Mouse (Mus musculus) adrenal gland, postnatal 14 days (tissue): ENCODE data around the gene Xpnpep1. TPM values are rescaled to one million over a fixed set of nuclear protein-coding genes. Genes with fewer than 3 reads are reported as not detected.
A peak's percentile ranks its signal among the peaks of the same experiment; 100 is the strongest.

ENCODE experiments used
- DNase-seq: peaks from one replicate; pipeline ENCODE4 v3.0.0; 2021; ENCODE audit warnings: mixed read lengths
- total RNA-seq: library from RNA; stranded (reverse); gene quantifications from 2 replicates; pipeline ENCODE4 v1.2.3, GENCODE M21; 2021

Gene Xpnpep1
- total RNA-seq, 1 experiment from 2014 or later: 104 TPM

DNA sequence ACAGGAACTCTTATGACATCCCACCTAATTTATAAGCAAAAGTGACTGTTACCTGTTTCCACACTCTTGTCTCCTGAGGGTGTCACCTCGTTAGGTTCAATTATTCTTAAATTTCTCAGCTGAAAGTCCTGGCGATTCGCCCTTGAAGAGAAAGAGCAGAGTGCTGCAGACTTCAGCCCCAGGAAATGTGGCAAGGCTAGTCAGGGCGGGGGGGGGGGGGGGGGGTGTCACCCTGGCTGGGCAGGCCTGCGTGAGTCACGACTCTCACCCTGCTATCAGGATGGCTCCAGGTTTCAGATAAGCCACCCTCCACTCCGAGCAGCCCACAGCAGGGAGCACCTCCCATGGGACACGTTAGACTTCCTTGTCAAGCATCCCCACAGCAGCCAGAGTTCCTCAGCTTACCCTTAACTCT, 8.1 kb downstream of the Xpnpep1 start:
- DNase-seq: peak; percentile 40

DNA sequence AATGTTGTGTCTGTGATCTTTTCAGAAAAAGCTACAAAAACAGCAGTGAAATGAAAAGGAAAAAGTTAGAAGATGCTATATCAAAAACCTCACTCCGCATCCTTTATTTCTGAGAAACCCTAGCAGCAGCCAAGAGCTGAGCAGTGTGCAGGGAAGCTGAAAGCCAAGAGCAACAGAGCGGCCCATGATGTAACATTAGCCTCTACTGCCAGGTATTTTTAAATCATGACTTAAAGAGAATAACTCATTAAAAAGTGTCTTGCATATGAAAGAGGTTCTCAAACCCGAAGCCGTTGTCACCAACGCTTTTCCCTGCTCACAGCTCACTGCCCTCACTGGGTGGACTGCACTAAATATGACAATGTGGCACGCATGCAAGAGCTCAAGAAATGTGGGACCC, 9.7 kb downstream of the Xpnpep1 start:
- no peak for DNase-seq

DNA sequence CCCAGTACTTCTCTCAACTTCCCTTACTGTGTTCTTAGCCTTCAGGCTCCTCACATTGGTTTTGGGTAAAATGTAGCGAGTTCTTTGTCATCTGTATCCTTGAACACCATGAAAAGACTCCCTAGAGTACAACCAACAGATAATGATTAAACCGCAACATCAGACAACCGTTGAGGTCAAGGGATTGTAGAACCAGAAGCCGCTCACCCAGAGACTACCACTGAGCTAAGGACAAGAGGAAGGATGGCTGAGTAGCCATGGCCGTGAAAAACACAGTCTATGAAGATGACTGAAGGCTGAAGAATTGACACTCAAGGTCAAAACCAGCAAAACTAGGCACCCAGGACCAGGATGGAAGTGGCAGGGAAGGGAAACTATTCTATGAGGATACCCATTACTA, 10.3 kb downstream of the Xpnpep1 start:
- no peak for DNase-seq

DNA sequence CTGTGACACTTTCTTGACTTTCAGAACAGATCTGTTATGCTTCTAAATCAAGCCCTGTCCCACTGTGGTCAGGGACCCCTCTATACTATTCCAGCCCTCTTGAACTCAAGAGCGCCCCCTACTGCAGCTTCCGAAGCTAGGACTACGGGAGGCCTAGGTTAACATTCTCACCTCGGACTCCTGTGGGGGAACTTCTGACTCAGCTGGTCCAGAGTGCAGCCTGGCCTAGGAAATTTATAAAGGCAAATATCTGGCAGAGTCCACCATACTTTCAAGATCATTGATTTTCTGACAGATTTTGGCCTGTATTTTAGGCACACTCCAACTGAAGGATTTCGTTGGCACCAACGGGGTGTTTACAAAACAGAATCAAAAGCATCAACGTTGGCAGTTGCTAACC, 11.0 kb downstream of the Xpnpep1 start:
- DNase-seq: no peak

DNA sequence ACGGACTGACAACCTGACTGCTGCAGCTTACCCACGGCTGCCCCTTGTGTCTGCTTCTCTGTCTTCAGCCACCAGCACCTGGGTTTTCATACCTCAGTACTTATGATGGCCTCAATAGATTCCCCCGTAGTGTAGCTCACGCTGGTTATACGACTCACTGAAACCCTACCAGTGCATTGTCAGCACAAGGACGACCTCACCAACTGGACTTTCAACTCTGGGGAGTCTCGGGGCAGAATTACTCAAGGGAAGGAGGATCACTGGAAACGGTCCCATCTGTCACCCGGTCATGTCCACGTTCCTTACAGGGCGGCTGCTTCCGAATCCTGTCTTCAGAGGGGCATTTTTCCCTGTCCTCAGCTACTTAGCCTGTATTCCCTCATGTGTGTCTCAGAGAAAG, 11.8 kb downstream of the Xpnpep1 start:
- DNase-seq: no peak

DNA sequence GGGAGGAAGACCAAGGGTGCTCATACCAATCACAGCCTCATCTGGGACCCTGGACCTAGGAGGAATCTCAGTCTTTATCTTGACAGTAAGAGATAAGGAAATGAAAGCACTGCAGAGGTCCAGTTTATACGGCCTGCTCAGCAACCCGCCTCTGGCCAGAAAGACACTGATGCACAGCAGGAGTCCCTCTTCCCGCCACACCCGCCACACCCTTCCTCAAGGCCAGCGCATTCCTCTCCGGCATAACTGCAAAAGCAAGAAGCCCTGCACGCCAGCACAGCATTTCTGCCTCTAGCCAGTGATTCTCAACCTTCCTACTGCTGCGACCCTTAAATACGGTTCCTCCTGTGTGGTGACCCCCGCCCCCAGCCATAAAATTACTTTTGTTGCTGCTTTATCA, 16.8 kb downstream of the Xpnpep1 start:
- no peak for DNase-seq

DNA sequence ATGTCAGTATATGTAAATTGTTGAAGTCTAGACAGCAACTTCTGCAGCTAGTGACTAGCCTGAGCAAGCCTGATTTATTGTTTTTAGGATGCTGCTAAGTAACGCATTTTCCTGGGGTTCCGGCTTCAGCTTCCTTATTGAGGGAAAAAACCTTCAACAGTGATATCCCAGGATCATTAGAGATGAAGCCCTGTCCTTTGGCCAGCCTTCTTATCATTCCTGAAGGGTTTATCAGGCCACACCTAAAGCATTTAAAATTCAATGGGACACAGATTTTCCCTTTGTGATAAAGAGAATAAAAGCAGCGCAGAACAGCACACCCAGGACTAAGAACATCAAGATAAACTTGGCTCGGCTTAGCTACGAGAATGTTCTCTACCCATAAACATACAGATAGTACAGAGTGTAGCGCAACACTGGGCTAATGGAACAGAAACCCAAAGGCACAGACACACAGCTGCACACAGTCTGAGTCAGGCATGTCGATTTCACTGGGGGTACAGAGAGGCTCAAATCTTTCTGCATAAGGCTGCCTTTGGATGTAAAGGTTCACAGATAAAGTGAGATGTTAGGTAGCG, 17.9 kb downstream of the Xpnpep1 start:
- no peak for DNase-seq

DNA sequence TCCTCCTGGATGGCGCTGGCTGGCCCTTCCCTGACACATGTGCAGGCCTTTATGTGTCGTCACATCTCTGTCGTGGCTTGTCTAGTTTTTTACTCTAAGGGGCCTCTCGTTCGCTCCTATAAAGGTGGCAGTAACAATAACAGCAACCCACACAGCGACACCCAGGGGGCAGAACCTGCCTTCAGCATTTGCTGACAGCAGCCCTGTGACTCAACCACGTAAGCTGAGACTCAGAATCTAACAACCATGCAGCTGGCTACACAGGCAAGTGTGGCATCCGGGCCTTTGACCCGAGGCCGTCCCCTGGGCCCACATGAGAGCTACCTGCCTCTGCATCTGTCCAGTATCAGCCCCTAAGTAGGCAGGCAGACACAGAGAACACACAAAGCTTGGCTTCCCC, 18.5 kb downstream of the Xpnpep1 start:
- no peak for DNase-seq

DNA sequence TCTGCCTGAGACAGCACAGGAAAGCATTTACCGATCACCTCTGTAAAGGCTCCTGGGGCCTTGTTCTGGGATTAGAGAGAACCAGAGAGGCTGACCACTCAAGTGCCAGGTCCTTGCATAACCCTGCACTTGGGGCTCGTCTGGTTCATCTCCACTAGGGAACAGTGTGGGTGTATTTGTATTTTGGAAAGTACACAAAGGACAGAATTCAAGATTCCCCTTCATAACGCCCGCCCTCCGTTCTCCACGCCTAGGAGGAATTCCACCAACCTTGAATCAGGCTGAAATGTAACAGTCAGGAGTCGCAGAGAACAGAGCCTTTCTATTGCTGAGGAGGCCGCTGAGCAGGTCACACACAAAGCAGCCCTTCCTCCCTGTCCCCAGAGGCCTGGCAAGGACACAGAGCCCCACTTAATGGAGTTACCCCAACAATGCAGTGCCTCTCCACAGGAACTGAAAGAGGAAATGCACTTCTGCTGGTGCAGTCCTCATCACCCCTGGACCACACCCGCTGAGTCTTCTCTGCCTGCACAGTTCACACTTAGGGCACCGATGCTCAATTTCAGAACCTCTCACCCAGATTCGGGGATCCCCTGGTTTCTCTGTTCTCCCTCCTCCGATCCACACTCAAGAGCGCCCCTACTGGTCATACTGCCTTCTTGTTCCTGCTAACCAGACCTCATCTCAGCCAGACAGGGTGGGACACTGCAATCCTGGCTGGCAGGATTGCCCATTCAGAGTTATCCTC, 20.1 kb downstream of the Xpnpep1 start:
- DNase-seq: peak; percentile 80

DNA sequence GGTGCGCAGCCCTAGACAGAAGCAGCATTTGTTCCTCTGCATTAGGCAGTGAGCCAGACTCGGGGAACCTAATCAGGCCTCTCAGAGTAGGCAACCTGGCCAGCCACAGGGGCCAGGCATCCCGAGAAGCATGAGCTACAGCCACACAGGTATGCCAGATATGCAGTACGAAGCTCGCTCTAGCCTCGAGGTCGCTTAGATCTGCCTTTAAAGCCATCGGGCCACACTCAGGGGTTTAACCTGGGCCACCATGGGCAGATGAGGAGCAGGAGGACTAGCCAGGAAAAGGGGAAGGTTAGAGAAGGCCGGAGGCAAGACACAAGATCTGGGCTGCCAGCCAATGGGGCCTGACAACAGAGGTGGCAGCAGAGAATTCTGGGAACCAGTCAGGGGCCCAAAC, 22.1 kb downstream of the Xpnpep1 start:
- DNase-seq: peak; percentile 64

DNA sequence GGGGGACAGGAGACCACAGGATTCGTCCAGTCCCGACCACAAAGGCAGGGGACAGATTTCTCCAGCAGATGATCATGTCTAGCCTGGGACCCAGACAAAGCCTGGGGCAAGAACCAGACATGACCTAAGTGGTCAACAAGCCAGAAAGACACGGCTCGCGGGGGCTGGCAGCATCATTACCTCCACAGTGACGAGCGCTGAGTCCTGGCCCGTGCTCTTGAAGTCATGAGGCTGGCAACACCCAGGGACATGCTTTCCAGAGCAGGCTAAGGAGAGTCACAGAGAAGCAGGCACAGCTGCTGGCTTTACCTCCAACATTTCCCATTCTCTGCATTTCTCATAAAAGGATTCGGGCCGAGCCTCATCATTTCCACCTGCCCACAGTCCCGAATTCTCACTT, 22.8 kb downstream of the Xpnpep1 start:
- no peak for DNase-seq

DNA sequence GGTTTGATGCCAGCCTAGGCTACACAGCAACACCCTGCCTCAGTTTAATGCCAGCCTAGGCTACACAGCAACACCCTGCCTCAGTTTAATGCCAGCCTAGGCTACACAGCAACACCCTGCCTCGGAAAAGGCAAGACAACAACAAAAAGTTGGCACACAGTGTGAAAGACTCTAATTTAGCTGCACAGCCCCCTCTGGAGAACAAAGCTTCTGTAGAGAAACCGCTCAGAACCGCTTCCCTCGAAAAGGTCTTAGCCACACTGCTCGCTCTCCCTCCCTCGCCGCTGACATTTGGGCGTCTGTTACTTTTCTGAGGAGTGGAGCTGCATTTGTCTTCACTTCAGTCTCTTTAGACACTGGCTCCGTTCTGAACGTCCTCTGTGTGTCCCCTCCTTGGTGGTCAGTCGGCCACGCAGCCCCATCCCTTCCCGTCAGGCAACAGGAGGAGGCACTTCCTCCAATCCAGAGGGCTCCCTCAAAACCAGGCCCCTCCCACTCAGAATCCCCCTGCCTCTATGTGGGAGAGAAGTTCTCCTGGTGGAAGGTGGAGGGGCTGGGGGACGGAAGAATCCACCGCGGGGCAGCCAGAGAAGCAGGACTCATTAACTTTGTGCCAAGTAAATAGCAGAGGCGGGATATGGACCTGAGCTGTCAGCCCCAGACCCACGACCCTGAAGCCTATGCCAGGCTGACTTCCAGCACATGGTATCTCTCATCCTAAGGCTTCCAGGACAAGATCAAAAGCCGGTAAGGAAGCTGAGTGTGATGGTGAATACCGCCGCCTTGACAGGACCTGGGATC, 24.9 kb downstream of the Xpnpep1 start:
- DNase-seq: no peak

DNA sequence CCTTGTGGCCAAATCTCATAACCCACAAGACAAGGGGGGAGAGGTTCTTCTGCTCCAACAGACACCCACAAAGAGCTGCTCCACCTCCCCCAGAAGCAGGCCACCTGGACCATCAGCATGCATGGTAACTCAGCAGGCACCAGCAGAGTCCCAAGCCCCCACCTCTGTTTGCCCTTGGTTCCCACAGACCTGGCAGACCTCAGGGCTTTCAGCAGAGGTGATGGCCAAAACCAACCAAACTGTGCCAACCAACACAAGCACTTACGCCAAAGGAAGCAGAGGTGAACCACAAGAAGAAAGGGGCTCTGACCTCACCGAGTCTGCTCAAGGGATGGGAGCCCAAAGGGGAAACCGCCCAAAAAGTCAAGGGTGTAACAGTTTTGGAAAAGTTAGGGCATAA, 26.3 kb downstream of the Xpnpep1 start:
- DNase-seq: peak; percentile 44

DNA sequence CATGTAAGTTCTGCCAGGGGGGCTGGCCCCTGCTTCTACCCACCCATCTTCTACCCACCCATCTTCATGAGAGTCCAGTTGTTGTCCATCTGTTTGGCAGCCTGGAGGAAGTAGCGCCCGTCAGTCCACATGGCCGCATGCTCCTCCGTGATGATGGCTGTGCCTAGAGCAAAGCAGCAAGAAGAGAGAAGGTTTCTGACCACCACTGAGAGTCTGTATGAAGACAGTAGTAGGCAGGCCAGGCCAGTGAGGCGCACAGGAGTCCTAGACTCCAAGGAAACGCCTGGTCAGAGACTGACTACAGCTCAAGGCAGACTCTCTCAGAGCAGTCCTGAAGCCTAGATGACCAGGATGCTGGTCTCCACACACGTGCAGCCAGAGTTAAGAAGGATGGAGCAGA, 26.7 kb downstream of the Xpnpep1 start:
- DNase-seq: no peak

DNA sequence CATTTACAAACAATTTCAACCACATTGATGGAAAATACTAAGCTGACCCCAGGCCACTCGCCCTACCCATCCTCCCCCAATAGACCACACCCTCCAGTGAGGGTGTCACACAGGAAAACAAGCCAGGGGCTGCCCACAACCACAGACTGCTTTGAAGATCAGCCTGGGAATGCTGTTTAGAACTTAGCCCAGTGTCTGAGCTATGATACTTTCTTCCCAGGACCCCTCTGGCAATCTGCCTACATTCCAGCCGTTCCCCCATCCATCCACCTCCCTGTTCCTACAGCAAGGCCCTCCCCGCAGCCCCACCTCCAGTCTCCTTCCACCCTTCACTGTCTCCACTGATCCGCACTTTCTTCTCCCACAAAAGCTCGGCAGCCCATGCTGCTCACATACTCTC, 29.1 kb downstream of the Xpnpep1 start:
- DNase-seq: no peak

DNA sequence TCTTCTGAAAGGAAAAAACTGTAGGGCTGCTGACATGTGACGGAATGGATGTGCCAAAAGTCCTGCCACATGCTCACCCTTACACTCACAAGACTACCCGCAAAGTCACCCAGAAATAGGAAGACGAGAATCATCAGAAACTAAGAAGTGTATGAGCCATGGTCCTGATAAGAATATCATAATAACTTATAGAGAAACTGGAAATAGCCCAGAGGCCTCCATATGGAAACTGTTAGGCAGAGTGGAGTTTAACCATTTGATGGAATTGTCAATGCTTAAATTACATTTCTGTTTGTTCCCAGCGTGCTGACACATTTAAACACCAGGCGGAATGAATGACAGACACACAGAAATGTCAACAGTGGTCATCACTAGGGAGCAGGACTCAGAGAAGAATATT, 31.1 kb downstream of the Xpnpep1 start:
- no peak for DNase-seq

DNA sequence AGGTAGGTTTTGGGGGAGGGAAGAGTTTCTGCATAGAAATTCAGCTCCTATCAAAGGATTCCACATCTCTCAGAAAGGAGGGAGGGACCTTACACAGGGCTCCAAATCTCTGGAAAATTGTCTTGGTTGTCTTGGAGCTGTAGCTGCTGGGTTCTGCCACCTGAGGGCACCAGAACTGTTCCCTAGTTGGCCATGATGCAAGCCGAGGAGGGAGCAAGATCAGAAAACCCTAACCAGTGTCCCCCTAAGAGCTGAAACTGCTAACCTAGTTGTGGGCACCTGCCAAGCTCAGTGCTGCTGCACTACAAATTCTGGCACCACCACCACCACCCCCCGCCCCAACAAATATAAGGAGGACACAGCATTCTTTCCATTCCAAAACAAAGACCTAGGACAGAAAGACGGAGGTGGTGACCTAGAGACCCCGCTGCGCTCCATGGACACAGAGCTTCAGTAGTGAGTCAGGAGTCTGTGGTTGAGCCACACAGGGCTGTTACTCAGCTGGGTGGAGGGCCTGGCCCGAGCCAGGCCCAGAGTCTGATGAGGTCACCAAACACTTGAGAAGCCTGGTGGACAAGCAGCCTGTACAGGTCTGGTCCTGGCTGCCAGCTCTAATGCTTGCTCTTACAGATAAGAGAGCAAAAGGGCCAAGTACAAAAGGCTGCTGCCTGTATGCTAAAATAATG, 31.9 kb downstream of the Xpnpep1 start:
- DNase-seq: peak; percentile 79

DNA sequence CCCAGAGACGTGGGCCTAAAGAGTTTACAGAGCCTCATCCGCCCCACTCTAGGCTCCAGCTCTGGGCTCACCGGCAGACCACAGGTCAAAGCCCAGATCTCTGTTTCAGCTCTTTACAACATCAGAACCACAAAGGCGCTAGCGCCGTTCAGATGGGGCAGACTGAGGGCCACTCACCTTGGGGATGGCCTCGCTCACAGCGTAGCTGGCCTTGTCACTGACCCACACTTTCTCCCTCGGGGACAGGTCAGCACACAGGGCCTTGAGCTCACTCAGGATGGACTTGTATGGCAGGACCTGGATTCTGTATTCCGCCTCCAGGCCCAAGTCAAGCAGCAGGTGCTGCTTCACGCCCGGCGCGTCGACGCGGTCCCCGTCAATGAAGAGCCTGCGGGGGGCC, 34.0 kb downstream of the Xpnpep1 start:
- no peak for DNase-seq

DNA sequence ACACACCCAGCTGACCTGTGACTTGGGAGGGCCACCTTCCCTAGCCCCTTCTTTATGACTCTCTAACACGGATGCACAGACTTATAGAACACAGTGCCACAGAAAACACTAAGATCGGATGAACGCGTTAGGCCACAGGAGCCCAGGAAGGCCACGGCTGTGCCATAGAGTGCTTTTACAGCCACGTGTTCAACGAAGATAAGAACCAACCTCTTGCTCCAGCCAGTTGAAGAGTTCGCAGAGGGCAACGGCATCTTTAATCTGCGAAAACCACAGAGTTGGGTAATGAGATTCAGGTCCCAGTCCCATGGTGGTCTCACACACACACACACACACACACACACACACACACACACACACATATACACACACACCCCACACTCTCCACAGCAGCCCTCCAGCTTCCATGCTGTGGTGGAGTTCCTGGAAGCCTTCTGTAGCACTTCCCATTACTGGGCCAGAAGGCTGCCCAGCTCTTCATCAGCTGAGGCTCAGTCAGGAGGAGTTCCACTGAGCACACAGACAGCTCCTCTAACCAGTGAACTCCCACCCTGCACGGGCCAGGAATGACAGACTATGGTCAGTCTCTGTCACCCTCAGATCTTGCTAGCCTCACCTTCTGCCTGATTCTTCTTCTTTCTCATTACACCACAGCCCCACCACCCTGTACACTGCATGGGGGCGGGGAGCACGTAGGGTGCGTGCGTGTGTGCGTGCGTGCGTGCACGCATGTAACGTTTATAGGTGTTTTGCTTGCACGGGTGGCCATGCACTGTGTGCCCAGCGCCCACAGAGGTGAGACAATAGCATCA, 36.3 kb downstream of the Xpnpep1 start:
- DNase-seq: no peak

DNA sequence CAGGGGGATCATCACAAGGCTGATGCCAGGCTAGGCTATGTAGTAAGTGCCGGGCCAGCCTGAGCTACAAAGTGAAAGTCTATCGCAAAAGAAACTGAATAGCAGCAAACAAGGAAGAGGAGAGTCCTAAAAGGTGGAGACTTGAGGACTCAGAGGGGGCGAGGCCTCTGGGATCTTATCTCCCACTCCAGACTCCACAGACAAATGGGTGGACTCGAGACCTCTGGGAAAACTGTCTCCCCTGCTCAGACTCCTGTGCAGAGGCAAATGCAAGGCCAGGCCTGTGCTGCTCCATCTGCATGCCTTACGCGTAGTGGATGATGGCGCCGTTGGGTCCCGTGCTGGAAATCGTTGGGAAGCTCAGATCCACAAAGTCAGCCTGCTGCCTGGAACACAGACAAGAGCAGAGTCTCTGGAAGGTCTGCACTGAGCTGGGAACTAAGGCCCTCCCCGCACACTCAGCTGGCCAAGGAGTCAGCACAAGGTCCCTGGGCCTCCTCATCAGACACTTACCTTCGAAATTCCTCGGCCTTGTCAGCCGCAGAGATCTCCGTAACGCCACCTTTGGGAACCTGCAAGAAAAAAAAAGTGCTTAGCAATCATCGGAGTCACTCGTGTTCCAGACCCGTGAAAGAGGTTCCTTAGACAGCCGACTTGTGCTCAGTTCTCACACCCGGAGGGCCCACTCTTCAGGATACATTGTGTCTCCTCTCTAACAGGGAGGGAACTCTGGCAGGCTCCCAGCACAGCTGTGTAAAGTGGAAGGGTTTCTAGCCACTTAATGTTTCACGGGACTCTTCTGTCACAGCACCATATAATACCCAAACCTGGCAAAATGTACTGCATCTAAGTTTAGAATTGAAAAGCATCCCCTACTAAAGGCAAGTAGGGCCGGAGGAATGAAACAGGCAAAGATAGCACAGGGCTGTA, 37.6 kb downstream of the Xpnpep1 start:
- no peak for DNase-seq
